Mouse (Mus musculus): ENCODE measurements around the gene Rsl1d1.

Gene Rsl1d1

GRCm38 (mm10) chr16:11202571-11203554 is at the start of gene Rsl1d1:
Rsl1d1 (minus strand) TSS chr16:11203331.
- in situ Hi-C loops (cut with MboI, MseI), result no loop called here

DNA sequence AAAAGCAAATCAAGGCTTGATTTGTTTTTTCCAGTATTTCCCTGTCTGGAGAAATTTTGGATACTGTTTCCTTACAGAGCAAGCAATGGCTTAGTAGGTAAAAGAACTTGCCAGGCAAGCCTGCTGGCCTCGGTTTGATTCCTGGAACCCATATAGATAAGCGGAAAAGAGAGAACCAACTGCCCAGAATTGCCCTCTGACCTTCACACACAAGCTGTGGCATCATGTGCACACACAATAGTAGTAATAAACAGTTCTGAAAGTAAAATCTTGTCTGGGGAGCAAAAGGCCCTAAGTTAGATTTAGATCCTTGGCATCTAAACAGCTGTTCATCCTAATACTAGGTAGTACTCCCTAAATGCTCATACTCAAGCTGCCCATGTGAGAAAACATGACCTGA is 44.7 kb upstream of the Rsl1d1 start:
- in situ Hi-C loops (cut with MboI, MseI), result loop anchor here (5.0 kb wide), 1 partner anchor 40 kb away; no protein-coding TSS in a partner anchor

GRCm38 (mm10) chr16:11245767-11246166 is 42.6 kb upstream of the Rsl1d1 start:
- in situ Hi-C loops (cut with MboI, MseI), result loop anchor here (5.0 kb wide), 1 partner anchor 38 kb away; no protein-coding TSS in a partner anchor

DNA sequence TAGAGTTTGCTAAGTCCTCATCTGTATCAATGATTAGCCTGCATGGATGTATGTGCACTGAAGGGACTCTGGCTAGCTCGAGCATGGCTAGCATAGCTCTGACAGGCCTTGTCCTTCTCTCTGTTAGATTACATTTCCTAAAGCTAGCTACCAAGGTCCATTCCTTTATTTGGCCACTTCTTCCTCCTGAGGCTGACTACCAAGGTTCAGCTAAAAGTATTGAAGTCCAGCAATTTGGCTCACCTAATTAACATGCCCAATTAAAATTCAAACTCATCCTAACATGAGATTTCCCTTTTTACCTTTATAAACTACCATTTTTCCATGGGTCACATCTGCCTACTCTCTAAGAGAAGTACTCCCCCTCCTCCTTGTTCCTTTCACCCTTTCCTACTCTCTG is 39.3 kb upstream of the Rsl1d1 start:
- in situ Hi-C loops (cut with MboI, MseI), result no loop called here

- in situ Hi-C loops (cut with MboI, MseI), result no loop called here
These were observed 14.7 kb upstream of the Rsl1d1 start for GRCm38 (mm10) chr16:11217801-11218200.

DNA sequence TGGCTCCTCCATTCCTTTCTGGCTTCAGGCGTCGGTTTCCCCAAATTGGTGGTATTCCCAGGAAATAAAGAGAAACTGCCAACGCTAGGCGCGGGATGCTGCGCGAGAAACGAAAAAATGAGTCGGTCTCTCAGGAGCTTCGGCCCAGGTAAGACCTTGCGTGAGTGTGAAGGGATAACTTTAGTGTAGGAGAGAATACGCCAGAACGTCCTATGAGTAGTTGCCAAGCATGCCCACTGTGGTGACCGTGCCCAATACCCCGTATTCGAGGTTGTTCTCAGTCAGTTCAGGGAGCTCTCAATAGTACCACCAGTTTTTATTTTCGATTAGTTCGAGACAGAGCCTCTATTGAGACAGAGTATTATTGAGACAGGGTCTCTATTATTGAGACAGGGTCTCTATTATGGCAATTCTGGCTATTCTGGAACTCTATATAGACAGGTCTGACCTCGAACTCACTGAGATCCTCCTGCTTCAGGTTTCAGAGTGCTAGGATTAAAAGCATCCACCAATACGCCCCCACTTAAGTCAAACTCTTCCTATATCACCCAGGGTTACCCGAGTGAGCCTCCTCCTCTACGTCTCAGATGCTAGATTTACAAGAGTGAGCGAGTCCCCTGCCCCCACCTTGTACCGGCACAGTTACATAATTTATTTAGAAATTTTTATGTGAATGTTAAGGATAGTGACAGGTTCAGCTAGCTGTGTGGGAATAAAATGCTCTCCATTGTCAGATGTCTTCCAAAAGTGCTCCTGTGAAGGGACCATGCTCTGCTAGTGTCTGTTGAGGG is 664 bp upstream of the Rsl1d1 start:
- in situ Hi-C loops (cut with MboI, MseI), result no loop called here

- in situ Hi-C loops (cut with MboI, MseI), result no loop called here
These were observed 1.3 kb downstream of the Rsl1d1 start for GRCm38 (mm10) chr16:11201740-11202394.

GRCm38 (mm10) chr16:11200247-11200646 is 2.9 kb downstream of the Rsl1d1 start:
- in situ Hi-C loops (cut with MboI, MseI), result no loop called here

GRCm38 (mm10) chr16:11198467-11198866 is 4.7 kb downstream of the Rsl1d1 start:
- in situ Hi-C loops (cut with MboI, MseI), result no loop called here

GRCm38 (mm10) chr16:11197052-11197451 is 6.1 kb downstream of the Rsl1d1 start:
- in situ Hi-C loops (cut with MboI, MseI), result no loop called here

- in situ Hi-C loops (cut with MboI, MseI), result no loop called here
These were observed 9.9 kb downstream of the Rsl1d1 start for GRCm38 (mm10) chr16:11193231-11193630.

DNA sequence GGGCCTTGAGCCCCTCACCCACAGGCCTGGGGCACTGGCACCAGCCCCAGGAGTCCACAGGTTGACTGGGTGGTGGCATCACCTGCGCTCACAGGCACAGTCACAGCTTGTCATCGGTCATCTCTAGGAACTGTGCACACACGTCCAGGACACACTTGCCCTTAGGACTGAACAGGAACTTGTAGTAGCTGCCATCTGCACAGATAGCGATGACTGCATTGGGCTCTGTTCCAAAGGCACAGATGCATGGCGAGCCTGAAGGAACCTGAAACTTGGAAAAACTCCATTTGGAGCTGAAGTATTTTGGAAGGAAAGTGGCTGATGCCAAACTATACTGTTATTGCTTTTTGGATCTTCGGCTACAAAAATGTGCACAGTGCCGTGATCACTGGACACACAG is 13.0 kb downstream of the Rsl1d1 start:
- in situ Hi-C loops (cut with MboI, MseI), result no loop called here

GRCm38 (mm10) chr16:11177404-11177803 is 25.7 kb downstream of the Rsl1d1 start:
- in situ Hi-C loops (cut with MboI, MseI), result no loop called here

- in situ Hi-C loops (cut with MboI, MseI), result no loop called here
These were observed 26.3 kb downstream of the Rsl1d1 start for GRCm38 (mm10) chr16:11176884-11177244.

DNA sequence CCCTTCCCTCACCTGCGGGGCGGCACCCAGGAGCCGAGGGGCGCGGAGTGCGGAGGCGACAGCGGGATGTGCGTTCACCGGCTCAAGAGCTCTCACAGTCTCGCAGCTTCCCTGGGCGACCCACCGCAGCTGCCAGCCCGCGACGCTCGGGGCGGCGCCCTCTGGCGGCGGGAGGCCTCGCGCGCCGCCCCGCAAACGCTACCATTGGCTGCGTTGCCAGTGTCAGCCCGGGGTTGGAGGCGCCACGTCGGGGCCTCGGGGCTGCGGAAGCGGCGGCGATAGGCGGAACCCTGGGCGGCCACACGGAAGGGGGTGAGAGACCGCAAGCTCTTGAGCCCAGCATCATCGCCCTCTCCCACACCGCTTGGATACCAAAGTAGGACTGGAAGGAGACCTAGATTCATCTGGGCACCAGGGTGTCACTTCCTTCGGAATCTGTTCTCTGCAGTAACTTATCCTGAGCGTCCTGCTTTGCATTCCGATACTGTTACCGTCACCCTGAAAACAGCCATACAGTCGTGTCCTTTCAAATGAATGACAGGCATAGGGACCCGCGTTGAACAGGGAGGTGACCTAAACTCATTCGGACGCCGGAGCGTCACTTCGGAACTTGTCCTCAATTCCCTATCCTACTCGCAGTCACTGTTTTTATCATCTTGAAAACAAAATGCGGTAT is 26.8 kb downstream of the Rsl1d1 start, which contains the start of gene Zc3h7a:
Gene Zc3h7a, minus strand, starts transcription at position 186 of the 676 bp plus-strand sequence.
- in situ Hi-C loops (cut with MboI, MseI), result no loop called here

DNA sequence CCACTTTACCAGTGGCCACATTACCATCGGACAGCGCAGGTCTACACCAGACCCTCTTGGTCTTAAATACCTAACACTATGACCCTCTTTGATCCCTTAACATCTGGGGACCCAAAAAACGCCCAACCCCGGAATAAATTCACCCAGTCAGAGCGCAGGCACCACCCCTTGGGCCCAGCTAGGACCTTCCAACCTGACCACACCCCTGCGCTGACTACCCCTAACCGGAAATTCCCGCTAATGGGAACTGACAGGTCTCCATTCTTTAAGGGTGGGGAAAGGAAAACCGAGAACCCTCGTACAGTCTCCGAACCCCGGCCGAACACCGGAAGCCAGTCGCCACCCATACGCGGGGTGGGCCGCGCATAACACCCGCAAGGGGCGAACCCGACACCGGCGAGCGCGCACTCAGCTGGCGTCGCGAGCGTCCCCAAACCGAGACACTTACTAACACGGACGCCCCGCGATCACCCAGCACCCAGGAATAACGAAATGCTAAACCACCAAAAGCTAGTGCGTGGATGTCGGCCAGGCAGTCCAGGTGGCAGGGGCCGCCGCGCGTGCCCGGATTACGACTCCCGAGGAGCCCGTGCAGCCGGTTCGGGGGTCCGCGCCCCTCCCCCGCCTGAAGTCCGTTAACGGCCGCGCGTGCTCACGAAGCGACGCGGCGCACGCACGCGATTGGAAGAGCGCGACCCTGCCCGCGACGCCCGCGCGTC is 27.5 kb downstream of the Rsl1d1 start:
- in situ Hi-C loops (cut with MboI, MseI), result no loop called here

- in situ Hi-C loops (cut with MboI, MseI), result no loop called here
These were observed 28.0 kb downstream of the Rsl1d1 start for GRCm38 (mm10) chr16:11175100-11175488.

DNA sequence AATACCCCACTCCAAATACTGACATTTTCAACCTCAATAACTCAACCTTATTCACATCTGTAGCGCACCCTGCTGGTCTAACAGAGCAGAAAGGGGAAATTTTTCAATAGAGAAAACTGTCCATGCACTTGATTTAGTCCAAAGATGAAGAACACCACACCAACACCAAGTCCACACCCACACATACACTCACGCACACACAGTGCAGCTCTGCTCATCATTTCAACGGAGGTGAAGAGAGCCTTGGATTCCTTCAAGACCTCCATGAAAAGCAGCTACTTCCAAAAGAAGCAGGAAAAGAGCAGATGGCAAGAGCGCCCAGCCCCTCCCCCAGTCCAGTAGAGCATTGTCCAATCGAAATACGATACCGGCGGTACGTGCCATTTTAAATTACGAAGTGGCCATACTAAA is 28.5 kb downstream of the Rsl1d1 start:
- in situ Hi-C loops (cut with MboI, MseI), result loop anchor here (5.0 kb wide), 1 partner anchor 37 kb away; no protein-coding TSS in a partner anchor

DNA sequence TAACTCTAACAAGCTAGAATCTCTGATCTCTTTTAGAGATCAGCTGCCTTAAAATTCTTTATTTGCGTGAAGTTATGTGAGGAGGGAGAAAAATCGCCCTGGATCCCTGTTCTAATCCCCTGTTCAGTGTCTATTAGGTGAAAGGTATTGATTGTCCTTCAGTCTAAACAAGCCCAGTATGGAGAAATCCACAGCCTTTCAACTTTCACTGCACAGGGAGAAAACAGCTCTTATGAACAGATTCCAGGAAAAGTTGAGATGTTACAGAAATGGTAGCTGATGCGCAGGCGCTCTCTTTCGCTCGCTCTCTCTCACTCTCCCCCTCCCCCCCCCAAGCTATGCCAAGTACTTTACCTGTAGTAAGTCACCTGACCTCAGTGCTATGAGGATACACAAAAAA is 31.5 kb downstream of the Rsl1d1 start:
- in situ Hi-C loops (cut with MboI, MseI), result loop anchor here (5.0 kb wide), 1 partner anchor 34 kb away; no protein-coding TSS in a partner anchor

GRCm38 (mm10) chr16:11166431-11166830 is 36.7 kb downstream of the Rsl1d1 start:
- in situ Hi-C loops (cut with MboI, MseI), result no loop called here
